Mouse (Mus musculus): ENCODE data around the gene Slc25a14. TPM values are rescaled to one million over a fixed set of nuclear protein-coding genes. Genes with fewer than 3 reads are reported as not detected.

The Slc25a14 gene
- total and polyA plus RNA-seq, 2 experiments from 2014 or later: 26.8 to 51.9 TPM

DNA sequence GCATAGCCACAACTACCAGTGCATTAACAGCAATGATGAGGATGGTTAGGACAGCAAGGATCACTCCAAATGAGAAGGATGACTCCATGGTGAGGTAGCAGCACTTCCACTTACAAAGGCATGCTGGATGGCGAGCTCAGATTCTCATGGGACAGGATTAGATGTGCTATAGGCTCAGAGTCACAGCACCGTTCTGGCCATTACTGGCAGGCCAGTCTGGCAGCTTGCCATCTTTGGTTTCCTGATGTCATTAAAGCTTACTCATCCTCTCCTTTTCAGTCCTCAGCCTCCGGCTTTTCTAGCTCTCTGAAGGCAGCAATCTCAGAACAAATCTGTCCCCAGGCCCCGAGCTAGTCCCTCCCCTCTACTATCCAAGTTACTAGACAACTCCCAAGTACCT lies 51.0 kb downstream of the Slc25a14 start, which contains the start of gene Gpr119:
Gene Gpr119 (minus strand): TSS at position 308 of the 400 bp plus-strand sequence.
- H3K4me1 ChIP-seq (ENCODE audit: insufficient read depth): no peaks in the 10 kb centered on the region
- DNase-seq (no peak), ATAC-seq (no peak)
- H3K36me3 ChIP-seq (ENCODE audit: insufficient read depth): no peaks in the 10 kb centered on the region
- TF ChIP-seq CTCF (IDR thresholded peaks at IDR 0.05; ENCODE audit: low read depth): no peak
- H3K9ac ChIP-seq: no peak within 1 kb of the TSS
- H3K9me3 ChIP-seq (ENCODE audit: low read length): no peaks in the 10 kb centered on the region
- H3K27me3 ChIP-seq (ENCODE audit: insufficient read depth, low read length): no peaks in the 10 kb centered on the region
- no peak within 1 kb of the TSS for H3K4me2 ChIP-seq (ENCODE audit: low read depth)
- no peak within 1 kb of the TSS for H3K4me3 ChIP-seq (ENCODE audit: low read depth, low read length)
- no peak within 1 kb of the TSS for H3K27ac ChIP-seq (ENCODE audit: low read depth, low read length)
- 61% methylated on average over 4 of the region's 4 CpGs for WGBS

DNA sequence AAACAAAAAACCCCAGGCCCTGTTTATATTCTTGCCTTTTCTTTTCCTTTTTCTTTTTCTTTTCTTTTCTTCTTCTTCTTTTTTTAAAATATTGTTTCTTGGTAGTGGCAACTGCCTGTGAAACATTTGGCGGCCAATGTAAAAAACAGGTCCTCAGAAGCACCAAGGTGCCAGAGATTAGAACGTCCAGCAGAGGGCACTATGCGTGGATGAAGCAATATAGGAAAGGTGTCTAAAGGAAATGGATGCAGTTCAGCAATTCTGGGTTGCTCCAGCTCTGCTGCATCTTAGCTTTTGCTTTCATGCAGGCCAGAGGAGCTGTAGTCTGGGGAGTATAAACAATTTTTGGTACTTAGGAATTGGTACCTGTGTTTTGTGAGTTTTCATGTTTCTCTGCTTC lies 60.2 kb downstream of the Slc25a14 start:
- peak; percentile 64 for TF ChIP-seq CTCF (IDR thresholded peaks at IDR 0.05; ENCODE audit: low read depth)
- H3K9ac ChIP-seq: no peak overlapping the region
- H3K27ac ChIP-seq (ENCODE audit: low read depth, low read length): no peak overlapping the region
- 0 out of 2 replicates have a peak, but pooled peaks have one; percentile 29 for ATAC-seq
- no peaks in the 10 kb centered on the region for H3K27me3 ChIP-seq (ENCODE audit: insufficient read depth, low read length)
- H3K36me3 ChIP-seq (ENCODE audit: insufficient read depth): no peaks in the 10 kb centered on the region
- 23% methylated on average over 3 of the region's 3 CpGs for WGBS
- no peaks in the 10 kb centered on the region for H3K9me3 ChIP-seq (ENCODE audit: low read length)
- DNase-seq: peak; percentile 50
- H3K4me1 ChIP-seq (ENCODE audit: insufficient read depth): no peaks in the 10 kb centered on the region
- H3K4me3 ChIP-seq (ENCODE audit: low read depth, low read length): no peak overlapping the region
- no peak overlapping the region for H3K4me2 ChIP-seq (ENCODE audit: low read depth)

DNA sequence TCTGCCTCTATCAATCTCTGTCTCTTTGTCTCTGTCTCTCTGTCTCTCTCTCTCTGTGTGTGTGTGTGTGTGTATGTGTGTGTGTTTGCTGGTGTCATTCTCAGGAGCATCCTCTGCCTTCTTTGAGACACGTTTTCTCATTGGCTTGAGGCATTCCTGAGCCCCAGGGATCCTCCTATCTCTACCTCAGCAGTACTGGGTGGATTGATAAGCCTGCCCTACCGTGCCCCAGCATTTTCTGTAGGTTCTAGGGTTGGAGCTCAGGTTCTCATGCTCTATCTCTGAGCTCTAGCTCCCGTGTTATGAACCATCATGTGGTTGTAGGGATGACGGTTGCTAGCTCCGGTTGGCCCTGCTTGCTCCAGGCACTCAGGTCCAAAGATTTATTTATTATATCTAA lies 60.6 kb downstream of the Slc25a14 start:
- H3K27me3 ChIP-seq (ENCODE audit: insufficient read depth, low read length): no peaks in the 10 kb centered on the region
- no peaks in the 10 kb centered on the region for H3K4me1 ChIP-seq (ENCODE audit: insufficient read depth)
- H3K4me3 ChIP-seq (ENCODE audit: low read depth, low read length): no peak overlapping the region
- ATAC-seq (no peak), DNase-seq (no peak)
- H3K9ac ChIP-seq: no peak overlapping the region
- no peaks in the 10 kb centered on the region for H3K9me3 ChIP-seq (ENCODE audit: low read length)
- 66% methylated on average over 5 of the region's 5 CpGs for WGBS
- no peak overlapping the region for H3K4me2 ChIP-seq (ENCODE audit: low read depth)
- H3K27ac ChIP-seq (ENCODE audit: low read depth, low read length): no peak overlapping the region
- TF ChIP-seq CTCF (IDR thresholded peaks at IDR 0.05; ENCODE audit: low read depth): no peak
- H3K36me3 ChIP-seq (ENCODE audit: insufficient read depth): no peaks in the 10 kb centered on the region

DNA sequence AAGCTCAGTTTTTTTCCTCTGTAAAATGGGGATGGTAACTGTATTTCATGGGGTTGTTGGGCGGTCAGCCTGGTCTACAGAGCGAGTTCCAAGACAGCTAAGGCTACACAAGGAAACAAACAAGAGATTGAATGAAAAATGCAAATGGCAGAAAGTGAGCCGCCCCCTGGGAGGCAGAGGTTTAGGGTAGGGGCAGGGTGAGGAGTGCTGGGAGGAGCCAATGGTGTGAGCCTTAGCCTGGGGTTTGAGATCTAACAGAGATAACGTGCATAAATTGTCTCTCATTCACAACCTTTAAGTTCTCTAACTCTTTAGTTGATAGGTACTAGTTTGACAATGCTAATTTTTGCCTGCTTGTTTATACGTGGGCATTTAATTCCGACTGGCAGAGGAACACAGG lies 71.2 kb downstream of the Slc25a14 start:
- 0 out of 2 replicates have a peak overlapping the region, but pooled peaks have one; percentile 10 for H3K9ac ChIP-seq
- 0 out of 2 replicates have a peak overlapping the region, but pooled peaks have one; percentile 21 for H3K27ac ChIP-seq (ENCODE audit: low read depth, low read length)
- H3K36me3 ChIP-seq (ENCODE audit: insufficient read depth): no peaks in the 10 kb centered on the region
- DNase-seq (no peak), ATAC-seq (peak; percentile 89)
- peak overlapping the region; percentile 53 for H3K4me3 ChIP-seq (ENCODE audit: low read depth, low read length)
- WGBS: 34% methylated on average over 6 of the region's 6 CpGs
- no peaks in the 10 kb centered on the region for H3K9me3 ChIP-seq (ENCODE audit: low read length)
- TF ChIP-seq CTCF (IDR thresholded peaks at IDR 0.05; ENCODE audit: low read depth): no peak
- H3K27me3 ChIP-seq (ENCODE audit: insufficient read depth, low read length): no peaks in the 10 kb centered on the region
- H3K4me2 ChIP-seq (ENCODE audit: low read depth): peak overlapping the region; percentile 49
- H3K4me1 ChIP-seq (ENCODE audit: insufficient read depth): no peaks in the 10 kb centered on the region

DNA sequence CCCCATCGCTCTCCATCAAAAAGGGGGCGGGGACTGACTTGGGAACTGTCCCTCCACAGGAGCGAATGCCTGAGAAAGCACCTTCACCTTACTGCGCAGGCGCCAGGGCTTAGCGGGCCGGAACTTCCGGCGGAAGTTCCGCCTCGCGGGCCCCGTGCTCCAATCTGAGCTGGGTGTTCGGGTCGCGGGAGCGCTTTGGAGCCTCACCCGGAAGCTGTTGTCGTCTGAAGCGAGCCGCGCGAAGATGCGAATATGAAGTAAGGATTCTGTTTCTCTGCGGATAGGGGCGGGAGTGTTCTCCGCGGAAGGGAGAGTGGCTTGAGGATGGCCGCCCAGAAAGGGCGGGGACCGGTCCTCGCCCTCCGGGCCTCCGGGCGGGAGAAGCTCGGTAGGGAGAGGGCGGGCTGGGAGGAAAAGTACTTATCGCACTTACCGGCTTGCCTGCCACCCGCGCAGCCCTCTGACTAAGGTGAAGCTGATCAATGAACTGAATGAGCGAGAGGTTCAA lies 71.7 kb downstream of the Slc25a14 start, which contains the start of gene Rbmx2:
Gene Rbmx2 (plus strand): TSS at position 141 of the 508 bp plus-strand sequence.
- Histone ChIP-seq H3K4me3 (ENCODE audit: low read depth, low read length) (peak within 1 kb of the TSS; percentile 53), H3K4me2 (ENCODE audit: low read depth) (peak within 1 kb of the TSS; percentile 49), H3K4me1 (ENCODE audit: insufficient read depth) (no peaks in the 10 kb centered on the region), H3K27ac (ENCODE audit: low read depth, low read length) (0 out of 2 replicates have a peak within 1 kb of the TSS, but pooled peaks have one; percentile 21), H3K36me3 (ENCODE audit: insufficient read depth) (no peaks in the 10 kb centered on the region), H3K9ac (peak within 1 kb of the TSS; percentile 45), H3K27me3 (ENCODE audit: insufficient read depth, low read length) (no peaks in the 10 kb centered on the region), H3K9me3 (ENCODE audit: low read length) (no peaks in the 10 kb centered on the region)
- DNase-seq: peak; percentile 96
- 30% methylated on average over 42 of the region's 42 CpGs for WGBS
- peak; percentile 99 for ATAC-seq
- no peak for TF ChIP-seq CTCF (IDR thresholded peaks at IDR 0.05; ENCODE audit: low read depth)

DNA sequence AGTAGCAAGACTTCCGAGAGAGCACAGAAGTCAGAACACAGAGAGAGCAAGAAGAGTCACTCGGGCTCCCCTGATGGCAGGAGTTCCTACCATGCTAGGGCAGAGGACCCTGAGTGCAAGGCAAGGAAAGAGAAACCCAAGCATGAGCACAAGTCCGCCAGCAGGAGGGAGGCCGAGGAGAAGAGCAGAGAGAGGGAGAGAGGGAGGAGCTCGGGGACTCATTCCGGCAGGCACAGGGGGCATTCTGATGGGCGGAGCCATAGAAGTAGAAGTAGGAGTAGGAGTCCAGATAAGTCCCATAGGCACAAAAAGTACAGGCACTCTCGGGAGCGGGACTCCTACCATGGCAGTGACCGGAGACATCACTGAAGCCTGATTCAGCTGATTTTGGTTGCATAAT lies 86.5 kb downstream of the Slc25a14 start:
- H3K4me3 ChIP-seq (ENCODE audit: low read depth, low read length): no peak overlapping the region
- TF ChIP-seq CTCF (IDR thresholded peaks at IDR 0.05; ENCODE audit: low read depth): no peak
- no peak for ATAC-seq
- WGBS: 88% methylated on average over 10 of the region's 10 CpGs
- no peaks in the 10 kb centered on the region for H3K4me1 ChIP-seq (ENCODE audit: insufficient read depth)
- H3K9ac ChIP-seq: no peak overlapping the region
- H3K36me3 ChIP-seq (ENCODE audit: insufficient read depth): no peaks in the 10 kb centered on the region
- no peaks in the 10 kb centered on the region for H3K9me3 ChIP-seq (ENCODE audit: low read length)
- H3K27ac ChIP-seq (ENCODE audit: low read depth, low read length): no peak overlapping the region
- no peak overlapping the region for H3K4me2 ChIP-seq (ENCODE audit: low read depth)
- no peak for DNase-seq
- H3K27me3 ChIP-seq (ENCODE audit: insufficient read depth, low read length): no peaks in the 10 kb centered on the region

Small RNA genes lying within 50 kb of the gene (microRNA-seq; reads per million reads assigned to microRNA genes)
- gene Gm27828: 0 reads per million in 2 experiments

Other genes with a start within 250 kb of the Slc25a14 start
- 0.54 and 1.8 TPM in 2 replicates for gene Elf4, start 160.3 kb upstream of the Slc25a14 start, total RNA-seq (2014; rRNA removed)
- 0.13 and 0.24 TPM in 2 replicates for gene Elf4, start 160.3 kb upstream of the Slc25a14 start, polyA plus RNA-seq (2015; fragmentation: Nextera tagmentation; extraction: Ambion mirVana)
- gene Aifm1, start 109.8 kb upstream of the Slc25a14 start, total RNA-seq (2014; rRNA removed): 13.9 and 15.5 TPM in 2 replicates
- gene Aifm1, start 109.8 kb upstream of the Slc25a14 start, polyA plus RNA-seq (2015; fragmentation: Nextera tagmentation; extraction: Ambion mirVana): 28.0 and 28.2 TPM in 2 replicates
- 50.9 and 84.3 TPM in 2 replicates for gene Rab33a, start 104.1 kb upstream of the Slc25a14 start, total RNA-seq (2014; rRNA removed)
- 97.9 and 104 TPM in 2 replicates for gene Rab33a, start 104.1 kb upstream of the Slc25a14 start, polyA plus RNA-seq (2015; fragmentation: Nextera tagmentation; extraction: Ambion mirVana)
- gene Zfp280c, start 28.9 kb upstream of the Slc25a14 start, total RNA-seq (2014; rRNA removed): 23.2 and 26.7 TPM in 2 replicates
- gene Zfp280c, start 28.9 kb upstream of the Slc25a14 start, polyA plus RNA-seq (2015; fragmentation: Nextera tagmentation; extraction: Ambion mirVana): 6.6 and 7.6 TPM in 2 replicates
- gene Gpr119, start 51.1 kb downstream of the Slc25a14 start, total RNA-seq (2014; rRNA removed): 0.14 TPM in 1 of 2 replicates, not detected in the other
- not detected in 2 replicates for gene Gpr119, start 51.1 kb downstream of the Slc25a14 start, polyA plus RNA-seq (2015; fragmentation: Nextera tagmentation; extraction: Ambion mirVana)
- gene Rbmx2, start 71.6 kb downstream of the Slc25a14 start, total RNA-seq (2014; rRNA removed): 9.7 and 13.1 TPM in 2 replicates
- gene Rbmx2, start 71.6 kb downstream of the Slc25a14 start, polyA plus RNA-seq (2015; fragmentation: Nextera tagmentation; extraction: Ambion mirVana): 28.5 and 30.3 TPM in 2 replicates